Mouse (Mus musculus) kidney, postnatal 14 days (tissue): ENCODE results near the gene Hspa4.
"Not testable (repeated sequence)": the region's sequence is repeated elsewhere in the genome, so short reads cannot be mapped to it uniquely, and the experiment has no call there.

Experiments
- DNase-seq: peaks from one replicate; pipeline ENCODE4 v3.0.0; 2022; ENCODE audit warnings: mixed read lengths

Hspa4 gene

DNA sequence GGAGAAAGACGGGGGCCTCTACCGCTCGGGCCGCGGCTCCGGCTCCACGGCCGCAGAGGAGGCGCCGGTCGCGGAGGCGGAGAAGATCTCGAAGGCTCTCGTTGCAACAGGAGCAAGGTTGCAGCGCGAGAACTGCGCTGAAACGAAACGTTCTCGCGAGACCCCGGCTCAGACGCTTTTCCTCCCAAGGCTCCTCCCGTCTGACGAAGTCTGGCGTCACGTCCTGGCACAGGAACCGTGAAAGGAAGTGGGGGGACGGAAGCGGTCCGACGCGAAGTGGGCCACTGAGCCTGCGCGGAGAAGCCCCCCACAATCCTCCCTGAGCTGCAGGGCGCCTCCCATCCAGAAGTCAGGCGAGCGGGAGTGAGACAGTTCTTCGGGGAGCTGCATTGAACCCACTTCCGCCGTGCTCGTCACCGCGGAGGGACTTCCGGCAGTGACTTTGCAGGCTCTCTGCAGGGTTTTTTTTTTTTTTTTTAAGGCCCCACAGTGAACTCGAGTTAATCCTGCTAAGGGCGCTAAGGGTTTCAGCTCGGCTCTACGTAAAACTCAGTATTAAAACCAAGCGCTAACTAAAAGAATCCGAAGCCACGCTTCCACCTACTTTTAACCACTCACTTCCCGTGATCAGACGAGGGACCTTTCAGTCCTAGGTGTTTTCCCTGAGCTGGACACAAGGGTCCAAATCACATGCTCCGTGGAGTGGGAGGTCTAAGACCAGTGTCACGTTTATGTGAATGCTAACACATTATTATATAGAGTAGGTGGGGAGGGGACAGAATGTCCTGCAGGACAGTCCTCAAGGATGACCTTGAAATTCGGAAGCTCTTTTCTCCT lies at the start of gene Hspa4:
TSS of gene Hspa4 (minus strand) at position 128 of the 837 bp plus-strand sequence.
- DNase-seq: peak; percentile 99

DNA sequence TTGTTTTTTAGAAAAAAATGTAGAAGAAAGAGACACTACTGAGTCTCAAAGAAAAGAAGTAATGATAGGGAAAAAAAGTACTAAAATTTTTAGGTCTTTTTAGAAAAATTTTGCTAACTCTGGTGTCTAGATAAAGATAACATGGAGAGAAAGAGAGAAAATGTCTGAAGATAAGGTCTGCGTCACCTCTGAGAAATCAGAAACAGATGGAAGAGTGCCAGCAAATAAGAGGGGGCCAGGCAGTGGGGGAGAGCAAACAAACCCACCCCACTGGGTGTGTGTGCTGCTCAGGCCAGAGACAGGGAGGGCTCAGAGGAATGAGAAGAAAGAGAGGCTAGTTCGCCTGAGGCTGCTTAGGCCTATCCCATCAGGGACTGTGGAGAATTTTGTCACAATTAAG lies 45.5 kb upstream of the Hspa4 start:
- no peak for DNase-seq

DNA sequence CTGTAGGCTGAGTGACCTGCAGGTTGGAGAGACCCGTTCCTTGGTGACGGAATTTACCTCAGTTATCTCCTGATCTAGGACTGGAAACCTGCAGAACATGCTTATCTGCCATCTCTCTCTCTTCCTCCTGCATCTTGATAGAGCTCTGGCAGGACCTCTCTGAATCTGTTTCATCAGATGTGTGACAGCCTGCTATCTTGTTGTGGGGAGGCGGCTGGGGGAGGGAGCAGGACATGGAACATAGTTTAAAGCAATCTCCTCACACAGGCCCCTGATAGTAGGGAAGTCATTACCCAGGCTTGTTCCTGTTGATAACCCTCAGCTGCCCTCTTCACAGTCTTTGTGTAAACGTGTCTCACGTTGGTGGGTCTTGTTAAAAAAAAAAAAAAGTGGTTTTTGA lies 45.1 kb upstream of the Hspa4 start:
- no peak for DNase-seq

DNA sequence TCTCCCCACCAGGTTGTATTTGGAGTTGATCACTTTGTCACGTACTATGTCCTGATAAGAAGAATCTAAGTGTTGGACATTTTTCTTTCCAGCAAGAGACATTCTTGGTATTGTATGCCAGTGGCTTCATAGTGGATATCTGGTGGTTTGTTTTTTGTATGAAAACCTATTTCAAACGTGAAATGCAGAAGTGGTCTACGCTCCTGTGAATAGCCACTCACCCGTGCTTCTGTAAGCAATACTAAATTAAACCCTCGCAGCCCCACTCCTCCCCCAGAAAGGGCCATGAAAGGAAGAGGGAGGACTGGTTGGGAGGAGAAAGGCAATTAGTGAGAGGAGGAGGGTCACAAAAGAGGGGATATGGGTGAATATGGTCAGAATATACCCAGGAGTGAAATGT lies 42.5 kb upstream of the Hspa4 start:
- DNase-seq: no peak

DNA sequence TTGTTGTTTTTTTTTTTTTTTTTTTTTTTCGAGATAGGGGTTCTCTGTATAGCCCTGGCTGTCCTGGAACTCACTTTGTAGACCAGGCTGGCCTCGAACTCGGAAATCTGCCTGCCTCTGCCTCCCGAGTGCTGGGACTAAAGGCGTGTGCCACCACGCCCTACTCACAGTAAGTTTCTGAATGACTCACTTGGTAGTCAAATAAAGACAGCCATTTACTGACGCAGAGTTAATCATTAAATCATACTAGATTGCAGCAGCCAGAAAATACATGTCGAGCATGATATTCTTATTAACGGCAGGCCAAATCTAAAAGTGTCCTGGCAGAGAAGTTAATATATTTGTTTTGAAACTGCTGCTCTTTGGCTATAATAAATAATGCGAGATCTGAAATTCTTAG lies 40.8 kb upstream of the Hspa4 start:
- DNase-seq: not testable (repeated sequence)

DNA sequence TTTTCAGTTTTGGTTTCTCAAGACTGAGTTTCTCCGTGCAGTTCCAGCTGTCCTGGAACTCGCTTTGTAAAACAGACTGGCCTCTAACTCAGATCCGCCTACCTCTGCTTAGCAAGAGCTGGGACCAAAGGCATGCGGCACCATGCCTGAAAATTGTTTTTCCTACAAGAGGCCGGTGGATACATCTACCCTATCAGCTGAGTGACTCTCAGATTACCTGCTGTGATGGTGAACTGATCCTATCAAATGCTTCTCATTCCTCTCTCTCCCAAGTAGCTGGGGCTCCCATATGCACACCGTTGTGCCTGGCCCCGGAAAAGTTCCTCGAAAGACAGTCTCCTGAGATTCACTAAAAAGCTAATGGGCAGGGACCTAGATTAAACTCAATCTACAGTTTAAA lies 37.4 kb upstream of the Hspa4 start:
- no peak for DNase-seq

DNA sequence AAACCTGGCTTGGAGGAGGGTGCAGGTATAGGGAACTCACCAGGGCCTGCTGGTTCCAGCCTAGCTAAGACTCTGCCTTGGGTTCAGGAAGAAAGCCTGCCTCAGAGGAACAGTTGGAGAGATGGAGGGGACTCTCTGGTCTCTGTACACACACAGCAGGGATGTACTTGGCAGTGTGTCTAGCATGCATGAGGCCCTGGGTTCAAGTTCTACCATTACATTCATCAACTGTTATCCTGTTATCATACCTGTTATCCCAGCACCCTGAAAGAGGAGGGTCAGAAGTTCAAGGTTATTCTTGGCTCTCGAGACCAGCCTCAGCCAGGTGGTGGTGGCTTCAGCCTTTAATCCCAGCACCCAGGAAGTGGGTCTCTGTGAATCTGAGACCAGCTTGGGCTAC lies 36.7 kb upstream of the Hspa4 start:
- no peak for DNase-seq

DNA sequence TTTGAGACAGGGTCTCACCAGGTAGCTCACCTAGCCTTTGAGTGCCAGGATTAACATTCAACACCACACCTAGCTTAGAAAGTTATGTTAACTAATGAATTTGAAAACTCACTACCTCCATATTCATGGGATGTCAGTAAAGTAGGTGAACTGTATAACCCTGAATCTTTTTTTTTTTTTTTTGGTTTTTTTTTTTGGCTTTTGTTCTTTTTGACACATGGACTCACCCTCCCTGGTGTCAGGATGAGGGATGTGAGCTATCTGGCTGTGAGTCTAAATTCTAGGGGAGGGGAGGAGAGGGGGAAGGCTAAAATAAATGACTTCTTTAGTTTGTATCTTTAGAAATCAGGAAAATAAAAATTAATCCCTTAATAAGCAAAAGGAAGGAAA lies 35.9 kb upstream of the Hspa4 start:
- no peak for DNase-seq

DNA sequence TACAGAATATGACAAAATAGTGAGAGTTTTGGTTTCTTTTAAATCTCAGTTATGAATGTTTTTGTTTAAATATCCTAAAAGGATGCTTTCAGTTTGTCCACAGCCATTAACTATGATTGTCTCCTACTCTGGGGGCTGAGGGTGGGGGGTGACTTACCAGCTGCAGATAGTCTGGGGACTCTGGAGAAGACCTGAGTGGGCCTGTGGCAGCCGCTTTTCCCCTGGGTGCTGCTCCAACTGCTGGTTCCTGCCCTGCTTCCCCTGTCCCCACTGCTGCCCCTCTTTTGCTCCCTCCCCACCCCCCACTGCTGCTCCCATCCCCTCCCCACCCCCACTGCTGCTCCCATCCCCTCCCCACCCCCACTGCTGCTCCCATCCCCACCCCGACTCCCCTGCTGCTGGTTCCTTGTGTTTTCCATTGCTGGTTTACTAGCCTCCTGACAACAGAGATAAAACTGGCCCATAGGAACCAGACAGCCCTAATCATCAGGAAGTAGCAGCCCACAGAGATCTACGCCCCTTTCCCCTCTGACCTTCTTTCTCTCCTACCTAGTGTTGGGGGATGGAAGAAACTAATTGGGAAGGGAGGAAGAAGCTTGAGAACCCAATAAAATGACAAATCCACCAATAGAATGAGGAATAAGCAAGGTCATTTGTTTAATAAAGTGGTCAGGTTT lies 35.4 kb upstream of the Hspa4 start:
- DNase-seq: no peak

DNA sequence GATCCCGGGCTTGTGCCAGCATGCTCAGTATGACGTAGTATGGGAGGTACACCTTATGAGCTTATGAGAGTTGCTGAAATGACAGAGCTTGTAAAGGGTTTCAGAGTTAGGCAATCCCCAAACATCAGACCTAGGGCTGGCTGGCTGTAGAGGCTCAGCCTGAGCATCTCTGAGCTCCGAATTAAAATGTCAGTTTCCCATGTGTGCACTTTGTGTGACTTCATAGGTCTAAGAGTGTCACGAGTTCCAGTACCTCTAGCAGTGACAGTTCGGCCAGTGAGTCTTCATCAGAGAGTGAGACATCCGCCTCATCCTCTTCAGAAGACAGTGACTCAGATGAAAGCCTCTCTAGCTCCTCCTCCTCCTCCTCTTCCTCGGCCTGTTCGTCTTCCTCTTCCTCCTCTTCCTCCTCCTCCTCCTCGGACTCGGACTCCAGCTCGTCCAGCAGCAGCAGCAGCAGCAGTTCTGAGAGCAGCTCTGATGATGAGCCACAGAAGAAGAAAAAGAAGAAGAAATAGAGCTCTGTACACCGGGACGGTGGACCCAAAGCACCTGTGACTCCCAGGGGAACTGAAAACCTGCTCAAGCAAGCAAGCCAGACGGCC lies 31.9 kb upstream of the Hspa4 start:
- DNase-seq: no peak

DNA sequence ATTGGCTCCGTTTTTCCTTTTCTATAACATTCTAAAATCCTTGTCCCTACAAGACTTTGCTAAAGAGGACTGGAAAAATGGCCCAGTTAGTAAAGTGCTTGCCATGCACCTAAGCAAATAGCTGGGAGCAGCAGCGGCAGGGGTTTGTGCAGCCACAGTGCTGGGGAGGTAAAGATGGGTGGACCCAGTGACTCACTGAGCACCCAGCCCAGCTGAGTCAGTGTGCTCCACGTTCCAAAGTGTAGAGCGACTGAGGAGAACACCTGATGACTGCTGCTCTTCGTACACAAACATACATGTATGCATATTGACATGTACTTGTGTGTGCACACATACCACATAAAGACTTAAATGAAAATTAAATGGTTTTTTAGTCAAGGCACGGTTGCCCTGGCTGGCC lies 30.9 kb upstream of the Hspa4 start:
- DNase-seq: no peak

DNA sequence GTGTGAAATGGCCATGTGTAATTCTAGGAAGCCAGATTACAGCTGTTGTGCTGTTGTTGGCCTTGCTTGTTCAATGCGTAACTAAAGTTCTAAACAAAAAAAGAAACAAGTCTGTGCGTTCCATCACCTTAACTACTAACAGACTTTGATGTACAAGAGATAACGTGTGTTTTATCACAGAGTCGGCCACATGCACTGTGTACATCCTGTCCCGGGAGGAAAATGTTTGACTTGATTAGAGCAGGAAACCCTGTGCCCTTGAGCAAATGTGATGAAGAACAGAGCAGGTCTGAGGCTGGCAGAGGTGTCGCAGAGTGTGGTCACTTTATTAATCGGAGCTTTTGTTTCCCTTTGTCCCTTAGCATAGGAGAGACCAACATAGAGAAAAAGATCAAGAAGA lies 30.1 kb upstream of the Hspa4 start:
- DNase-seq: no peak

DNA sequence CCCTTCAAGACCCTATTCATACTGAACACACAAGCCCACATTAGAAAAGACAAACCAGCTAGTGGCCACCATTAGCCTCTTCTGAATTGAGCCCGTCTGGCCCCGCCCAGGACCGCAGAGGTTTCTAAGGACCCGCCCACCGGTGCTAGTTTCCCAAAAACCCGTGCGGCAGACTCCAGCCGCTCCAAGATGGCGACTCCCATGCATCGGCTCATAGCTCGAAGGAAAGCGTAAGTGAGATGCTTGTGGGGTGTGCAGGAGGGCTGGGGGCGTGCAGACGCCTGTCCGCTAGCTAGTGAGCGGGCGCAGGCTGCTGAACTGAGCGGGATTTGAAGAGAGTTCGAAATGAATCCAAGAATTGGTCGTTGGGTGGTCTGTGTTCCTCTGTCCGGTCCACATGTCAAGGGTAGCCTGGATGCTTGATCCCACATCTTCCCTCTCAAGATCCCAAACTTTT lies 24.3 kb upstream of the Hspa4 start, which contains the start of gene Zcchc10:
TSS of gene Zcchc10 (plus strand) at position 168 of the 457 bp plus-strand sequence.
- peak; percentile 92 for DNase-seq

DNA sequence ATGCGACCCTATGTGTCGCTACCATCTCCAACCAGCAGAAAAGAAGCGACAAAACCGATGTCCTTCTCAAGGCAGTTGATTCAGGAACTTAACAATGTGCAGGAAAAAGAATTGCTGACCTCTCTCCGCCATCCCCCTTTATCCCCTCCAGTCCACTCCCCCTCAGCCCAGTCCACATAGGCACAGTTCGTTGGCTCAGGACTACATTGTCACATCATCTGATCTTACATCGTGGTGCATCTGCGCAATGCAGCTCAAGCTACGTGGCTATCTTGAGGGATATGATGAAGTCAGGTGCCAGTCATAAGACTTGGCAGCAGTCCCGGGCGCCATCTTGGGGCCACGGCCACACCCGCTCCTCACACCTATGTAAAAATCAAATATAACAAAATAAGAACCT lies 19.6 kb upstream of the Hspa4 start:
- not testable (repeated sequence) for DNase-seq

DNA sequence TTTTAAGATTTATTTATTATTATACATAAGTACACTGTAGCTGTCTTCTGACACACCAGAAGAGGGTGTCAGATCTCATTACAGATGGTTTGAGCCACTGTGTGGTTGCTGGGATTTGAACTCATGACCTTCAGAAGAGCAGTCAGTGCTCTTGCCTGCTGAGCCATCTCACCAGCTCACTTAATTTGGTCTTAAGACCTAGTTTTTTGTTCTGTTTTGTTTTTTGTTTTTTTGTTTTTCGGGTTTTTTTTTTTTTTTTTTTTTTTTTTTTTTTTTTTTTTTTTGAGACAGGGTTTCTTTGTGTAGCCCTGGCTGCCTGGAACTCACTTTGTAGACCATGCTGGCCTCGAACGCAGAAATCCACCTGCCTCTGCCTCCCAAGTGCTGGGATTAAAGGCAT lies 18.3 kb upstream of the Hspa4 start:
- DNase-seq: not testable (repeated sequence)

DNA sequence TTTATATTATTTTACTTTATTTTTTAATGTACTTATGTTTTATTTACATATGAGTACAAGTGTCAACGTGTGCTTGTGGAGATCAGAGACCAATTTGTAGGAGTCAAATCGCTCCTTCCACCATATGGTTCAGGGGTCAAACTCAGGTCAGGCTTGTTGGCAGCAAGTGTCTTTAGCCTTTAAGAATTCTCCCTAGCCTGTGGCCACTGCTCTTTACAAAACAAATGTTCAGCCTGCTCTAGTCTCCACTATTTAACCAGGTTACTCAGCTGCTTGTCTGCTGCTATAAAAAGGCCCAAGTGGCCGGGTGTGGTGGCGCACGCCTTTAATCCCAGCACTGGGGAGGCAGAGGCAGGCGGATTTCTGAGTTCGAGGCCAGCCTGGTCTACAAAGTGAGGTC lies 17.8 kb upstream of the Hspa4 start:
- no peak for DNase-seq

DNA sequence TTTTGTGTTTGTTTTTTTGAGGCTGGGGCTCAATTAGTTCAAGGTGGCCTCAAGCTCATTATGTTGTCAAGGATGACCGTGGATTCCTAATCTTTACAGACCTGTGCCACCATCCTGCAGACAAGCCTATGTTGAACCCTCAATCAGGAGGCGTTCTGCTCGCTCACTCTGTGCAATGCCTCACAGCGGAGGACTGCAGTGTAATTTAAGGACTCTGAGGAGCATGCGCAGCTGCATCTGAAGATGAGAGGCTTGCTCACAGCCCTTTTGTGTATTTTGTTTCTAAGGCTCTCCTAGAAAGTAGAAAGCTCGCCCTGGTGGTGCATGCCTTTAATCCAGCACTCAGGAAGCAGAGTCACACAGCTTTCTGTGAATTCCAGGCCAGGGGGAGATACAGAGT lies 16.7 kb upstream of the Hspa4 start:
- DNase-seq: no peak

DNA sequence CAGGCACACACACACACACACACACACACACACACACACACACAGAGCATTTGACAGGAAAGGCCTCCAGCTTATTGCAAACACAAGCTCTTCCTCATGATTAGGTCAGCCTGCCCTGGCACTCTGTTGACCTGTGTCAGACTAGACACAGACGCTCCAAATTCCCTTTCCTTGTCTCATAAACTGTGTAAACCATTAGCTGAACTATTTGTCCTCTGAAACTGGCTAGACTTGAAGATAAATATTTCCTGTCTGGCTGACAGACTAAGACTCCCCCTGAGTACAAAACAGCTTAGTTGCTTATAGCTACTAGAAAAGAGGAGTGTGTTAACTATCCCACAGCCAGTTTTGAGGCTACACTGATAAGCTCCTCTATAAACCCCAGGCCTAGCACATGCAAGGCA lies 14.5 kb upstream of the Hspa4 start:
- peak; percentile 71 for DNase-seq

DNA sequence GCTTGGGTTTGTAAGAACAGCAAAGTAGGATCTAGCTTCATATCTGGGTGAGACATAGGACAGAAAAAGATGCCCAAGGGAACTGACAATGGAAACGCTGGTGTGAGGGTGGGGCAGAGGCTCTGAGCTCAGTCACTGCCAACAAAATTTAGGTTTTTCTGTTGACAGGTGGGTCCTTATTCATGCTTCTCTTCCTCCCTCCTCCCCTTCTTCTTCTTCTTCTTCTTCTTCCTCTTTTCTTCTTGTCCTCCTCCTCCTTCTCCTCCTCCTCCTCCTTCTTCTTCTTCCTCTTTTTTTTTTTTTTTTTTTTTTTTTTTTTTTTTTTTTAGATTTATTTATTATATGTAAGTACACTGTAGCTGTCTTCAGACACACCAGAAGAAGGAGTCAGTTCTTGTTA lies 12.6 kb upstream of the Hspa4 start:
- DNase-seq: not testable (repeated sequence)

DNA sequence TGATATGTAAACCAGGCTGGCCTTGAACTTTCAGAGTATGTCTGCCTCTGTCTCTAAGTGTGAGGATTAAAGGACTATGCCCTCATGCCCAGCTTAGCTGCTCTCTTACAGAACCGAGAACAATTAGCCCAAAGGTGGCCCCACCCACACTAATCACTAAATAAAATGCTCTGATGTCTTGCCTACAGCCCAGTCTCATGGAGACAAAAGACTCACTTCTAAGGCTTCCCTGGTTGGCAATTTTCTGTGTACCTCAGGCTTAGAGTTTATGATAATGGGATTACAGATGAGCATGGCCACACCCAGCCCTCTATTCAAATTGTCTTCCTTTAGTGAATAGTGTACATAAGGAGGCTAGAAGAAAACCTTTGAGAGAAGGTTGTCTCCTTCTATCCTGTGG lies 11.1 kb upstream of the Hspa4 start:
- DNase-seq: no peak

DNA sequence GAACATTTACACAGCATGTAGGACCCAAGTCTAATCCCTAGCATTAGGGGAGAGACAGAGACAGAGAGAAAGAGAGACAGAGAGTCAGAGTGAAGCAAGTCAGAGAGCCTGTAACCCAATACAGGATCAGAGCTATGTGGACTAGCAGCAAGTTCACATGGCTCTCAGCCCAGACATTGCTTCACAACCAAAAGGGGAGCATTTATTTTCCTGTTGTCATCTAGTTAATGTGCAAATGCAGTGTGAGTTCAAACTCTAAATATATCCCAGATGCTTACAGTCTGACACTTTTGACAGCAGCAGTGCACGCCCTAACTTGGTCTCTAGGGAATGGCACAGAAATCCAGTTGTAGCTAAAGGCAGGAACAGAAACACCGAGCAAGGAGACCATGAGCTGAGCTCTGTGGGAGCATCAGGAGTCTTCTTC lies 8.6 kb upstream of the Hspa4 start:
- peak; percentile 87 for DNase-seq

DNA sequence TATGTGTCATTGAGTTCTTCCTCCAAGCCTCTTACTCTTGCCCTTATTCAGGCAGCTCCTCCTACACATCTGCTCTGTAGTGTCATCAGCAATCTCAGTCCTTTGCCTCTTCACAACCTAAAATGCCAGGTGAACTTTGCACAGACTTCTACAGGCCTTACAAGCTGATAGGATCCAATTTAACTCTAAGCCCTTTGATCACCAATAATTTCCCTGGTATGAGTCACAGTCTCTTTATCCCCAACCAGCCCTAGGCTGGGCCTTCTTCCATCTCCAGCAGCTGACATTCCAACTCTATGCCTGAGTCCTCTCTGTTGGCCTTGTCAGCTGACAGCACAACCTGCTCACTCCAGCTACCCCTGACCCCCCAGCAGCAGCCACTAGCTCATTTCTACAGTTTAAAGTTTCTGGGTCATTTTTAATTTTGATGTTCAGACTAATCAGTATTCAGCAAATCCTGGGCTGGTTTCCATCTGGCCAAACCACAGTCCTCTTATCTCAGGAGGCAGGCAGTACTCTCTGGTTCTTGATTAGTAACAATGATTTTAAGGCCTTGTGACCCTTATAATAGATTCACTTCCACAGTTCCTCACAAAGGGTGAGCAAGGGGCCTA lies 8.1 kb upstream of the Hspa4 start:
- DNase-seq: peak; percentile 72

DNA sequence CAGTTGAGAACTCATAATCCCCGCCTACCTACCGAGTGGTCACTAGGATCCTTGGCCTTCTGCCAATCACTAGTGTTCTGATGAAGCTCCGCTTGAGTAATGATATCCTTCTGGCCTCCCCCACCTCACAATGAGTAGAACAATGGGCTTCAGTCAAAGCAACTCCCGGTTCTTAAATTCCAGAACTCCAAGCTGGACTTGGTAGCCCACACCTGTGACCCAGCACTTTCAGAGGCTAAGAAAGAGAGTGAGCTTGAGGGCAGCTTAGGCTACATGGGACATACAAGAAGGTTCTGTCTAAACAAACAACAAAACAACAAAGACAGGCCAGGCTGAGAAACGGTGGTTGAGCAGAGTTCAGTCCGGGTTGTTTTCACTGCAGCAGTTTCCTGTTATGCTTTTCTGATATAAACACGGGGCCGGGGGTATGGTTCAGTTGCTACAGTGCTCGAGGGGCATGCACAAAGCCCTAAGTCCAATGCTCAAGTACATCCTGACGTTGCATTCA lies 7.4 kb upstream of the Hspa4 start:
- DNase-seq: peak; percentile 75
